Mouse (Mus musculus) heart, adult 2 months (tissue): ENCODE results near the gene Gm10382.
"Not testable (repeated sequence)": the region's sequence is repeated elsewhere in the genome, so short reads cannot be mapped to it uniquely, and the experiment has no call there.

Experiments
- CTCF ChIP-seq: fragments of 200-600 bp; IDR thresholded peaks from 2 replicates; pipeline ENCODE4 v1.8.1; 2022; ENCODE audit warnings: antibody characterized with exemption, mild to moderate bottlenecking, moderate library complexity
- EP300 ChIP-seq: fragments of 200-500 bp; IDR thresholded peaks from 2 replicates; pipeline ENCODE4 v1.6.1; 2011; ENCODE audit warnings: low read depth, low read length, control low read depth; ENCODE audit not compliant: insufficient read depth
- POLR2A ChIP-seq: fragments of 200-500 bp; IDR thresholded peaks from 2 replicates; pipeline ENCODE4 v1.6.1; 2011; ENCODE audit warnings: mild to moderate bottlenecking, low read depth, low read length, control low read depth; ENCODE audit not compliant: insufficient read depth

DNA sequence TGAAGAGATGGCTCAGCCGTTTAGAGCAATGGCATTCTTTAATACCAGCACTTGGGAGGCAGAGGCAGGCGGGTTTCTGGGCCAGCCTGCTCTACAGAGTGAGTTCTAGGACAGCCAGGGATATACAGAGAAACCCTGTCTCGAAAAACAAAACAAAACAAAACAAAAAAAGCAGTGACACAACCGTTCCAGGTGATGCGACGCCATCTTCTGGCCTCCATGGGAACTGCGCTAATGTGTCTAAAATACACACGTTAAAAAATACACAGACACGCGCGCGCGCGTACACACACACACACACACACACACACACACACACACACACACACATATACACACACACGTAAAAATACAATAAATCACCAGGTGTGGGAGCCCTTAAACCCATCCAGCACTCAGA lies 45.2 kb downstream of the Gm10382 start:
- TF ChIP-seq CTCF: peak; percentile 31
- not testable (repeated sequence) for TF ChIP-seq POLR2A, EP300
